Mouse (Mus musculus) hindbrain, embryonic 10.5 days (tissue): ENCODE results near the gene Pianp. TPM values are rescaled to one million over a fixed set of nuclear protein-coding genes. Genes with fewer than 3 reads are reported as not detected.

Source experiments
- DNase-seq: peaks from one replicate; pipeline ENCODE4 v3.0.0-alpha.2; 2017; ENCODE audit warnings: low spot score
- H3K27ac ChIP-seq: fragments of 300-500 bp; sonication (generic); 2 replicates; pipeline ENCODE4 v1.5.1; 2016; ENCODE audit warnings: mild to moderate bottlenecking, moderate library complexity
- H3K27me3 ChIP-seq: fragments of 300-500 bp; sonication (generic); 2 replicates; pipeline ENCODE4 v1.6.1; 2016; ENCODE audit warnings: mild to moderate bottlenecking; ENCODE audit not compliant: poor library complexity, insufficient read depth, severe bottlenecking
- H3K36me3 ChIP-seq: fragments of 300-500 bp; sonication (generic); 2 replicates; pipeline ENCODE4 v1.6.1; 2016; ENCODE audit warnings: mild to moderate bottlenecking, moderate library complexity
- H3K4me1 ChIP-seq: fragments of 300-500 bp; sonication (generic); replicated peaks from 2 replicates; pipeline ENCODE4 v1.6.1; 2016; ENCODE audit warnings: mild to moderate bottlenecking
- H3K4me3 ChIP-seq: fragments of 300-500 bp; sonication (generic); 2 replicates; pipeline ENCODE4 v1.5.1; 2016; ENCODE audit warnings: mild to moderate bottlenecking, moderate library complexity
- H3K9me3 ChIP-seq: fragments of 300-500 bp; sonication (generic); 2 replicates; pipeline ENCODE4 v1.6.1; 2016; ENCODE audit warnings: mild to moderate bottlenecking, moderate library complexity
- WGBS: fragments of 180-500 bp; shearing (Covaris S2); methylation state at CpG from one replicate; pipeline ENCODE4 v1.1.7; 2016; 5-methylcytosine and 5-hydroxymethylcytosine counted together
- polyA plus RNA-seq: library from polyadenylated mRNA; unstranded; fragments of >200 nt; fragmentation: Nextera tagmentation; extraction: Ambion mirVana; gene quantifications from 2 replicates; pipeline ENCODE4 v1.2.1, GENCODE M21; 2016

The Pianp gene
- polyA plus RNA-seq, 1 experiment from 2014 or later: 2.4 TPM

DNA sequence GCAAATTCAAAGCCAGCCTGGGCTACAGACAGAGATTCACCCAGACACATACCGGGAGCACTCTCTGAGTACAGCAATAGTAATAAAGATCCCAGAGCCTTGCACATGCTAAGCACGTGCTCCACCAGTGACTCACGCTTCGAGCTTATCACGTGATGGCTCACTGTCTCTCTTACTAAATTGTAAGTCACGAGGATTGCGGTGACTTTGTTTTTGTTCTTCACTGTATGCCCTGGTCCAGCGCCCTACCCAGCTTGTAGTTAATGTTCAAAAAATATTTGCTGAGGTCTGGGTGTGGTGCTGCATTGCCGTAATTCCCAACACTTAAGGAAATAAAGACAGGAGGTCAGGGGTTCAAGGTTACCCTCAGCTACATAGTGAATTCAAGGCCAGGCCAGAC lies 3.1 kb upstream of the Pianp start:
- 85% methylated on average over 9 of the region's 9 CpGs for WGBS
- Histone ChIP-seq H3K36me3 (no peaks in the 10 kb centered on the region), H3K4me1 (peaks cover 31% of the 10 kb centered on the region), H3K27ac (no peak overlapping the region), H3K4me3 (no peak overlapping the region), H3K9me3 (peaks cover 15% of the 10 kb centered on the region), H3K27me3 (peaks cover 68% of the 10 kb centered on the region)
- no peak for DNase-seq

DNA sequence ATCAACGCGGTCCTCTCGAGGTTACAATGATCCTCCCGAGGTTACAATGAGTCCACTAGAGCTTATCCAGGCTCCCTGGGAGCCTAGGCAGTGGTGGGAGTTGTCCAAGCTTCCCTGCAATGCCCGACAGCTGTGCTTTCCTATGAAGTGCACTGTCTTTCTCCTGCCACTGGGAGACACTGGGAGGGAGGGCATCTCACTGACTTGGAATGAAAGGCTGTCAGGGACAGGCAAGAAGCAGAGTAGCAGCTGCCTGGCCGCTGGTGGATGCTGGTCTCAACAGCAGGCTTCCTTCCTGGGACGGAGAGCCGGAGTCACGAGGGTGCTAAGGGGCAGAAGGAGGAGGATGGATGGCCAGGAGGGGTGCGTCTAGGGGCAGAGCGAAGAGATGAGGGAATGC lies 2.6 kb upstream of the Pianp start:
- Histone ChIP-seq H3K27me3 (peaks cover 74% of the 10 kb centered on the region), H3K9me3 (peaks cover 15% of the 10 kb centered on the region), H3K36me3 (no peaks in the 10 kb centered on the region), H3K4me1 (peaks cover 31% of the 10 kb centered on the region), H3K27ac (0 out of 2 replicates have a peak overlapping the region, but pooled peaks have one; percentile 41), H3K4me3 (peak overlapping the region; percentile 23; the same call in 1 of the 2 replicates)
- peak; percentile 56 for DNase-seq
- whole genome bisulfite sequencing: 14% methylated on average over 11 of the region's 11 CpGs

DNA sequence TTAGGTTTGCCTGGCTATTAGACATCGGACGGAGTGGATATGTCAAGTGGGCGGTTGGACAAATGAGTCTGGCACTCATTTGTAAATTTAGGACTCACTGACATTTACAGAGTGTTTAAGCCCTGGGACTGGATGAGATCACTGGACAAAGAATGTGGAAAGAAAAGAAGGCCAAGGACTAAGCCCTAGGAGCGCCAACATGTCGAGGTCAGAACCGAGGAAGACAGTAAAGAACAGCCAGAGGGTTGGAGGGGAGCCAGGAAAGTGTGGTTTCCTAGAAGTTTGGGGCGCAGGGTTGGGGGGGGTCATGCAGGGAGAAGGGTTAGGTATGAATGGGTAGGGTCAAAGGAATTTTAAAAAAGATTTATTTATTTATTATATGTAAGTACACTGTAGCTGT lies 1.2 kb upstream of the Pianp start:
- no peak overlapping the region for H3K27ac ChIP-seq
- no peaks in the 10 kb centered on the region for H3K36me3 ChIP-seq
- H3K4me3 ChIP-seq: no peak overlapping the region
- peaks cover 7% of the 10 kb centered on the region for H3K9me3 ChIP-seq
- WGBS: 85% methylated on average over 7 of the region's 7 CpGs
- H3K4me1 ChIP-seq: peaks cover 31% of the 10 kb centered on the region
- DNase-seq: no peak
- peaks cover 87% of the 10 kb centered on the region for H3K27me3 ChIP-seq

DNA sequence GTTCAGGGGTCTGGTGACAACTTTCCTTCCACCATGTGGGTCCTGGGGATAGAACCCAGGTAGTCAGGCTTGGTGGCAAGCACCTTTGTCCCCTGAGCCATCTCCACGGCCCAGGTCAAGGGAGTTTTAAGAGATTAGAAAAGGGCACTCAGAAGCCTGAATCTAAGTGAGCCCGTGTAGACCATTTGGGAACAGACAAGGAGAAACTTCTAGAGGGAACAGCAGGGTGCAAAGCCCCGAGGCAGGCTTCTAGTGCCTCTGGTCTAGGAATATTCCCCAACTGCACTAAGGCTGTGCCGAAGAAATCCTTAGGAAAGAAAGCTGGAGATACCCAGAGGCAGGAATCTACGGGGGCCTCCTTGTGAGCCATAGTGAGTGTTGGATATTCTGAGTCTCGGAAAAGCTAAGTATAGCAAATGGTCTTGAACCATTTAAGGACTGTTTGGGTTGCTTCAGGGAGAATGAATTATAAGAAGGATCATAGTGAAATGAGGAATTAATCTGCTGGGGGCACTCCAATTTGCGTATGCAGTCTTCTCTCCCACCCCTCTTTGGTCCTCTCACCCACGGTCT lies 577 bp upstream of the Pianp start:
- peaks cover 94% of the 10 kb centered on the region for H3K27me3 ChIP-seq
- no peaks in the 10 kb centered on the region for H3K36me3 ChIP-seq
- peak overlapping the region; percentile 85; the same call in 1 of the 2 replicates for H3K27ac ChIP-seq
- no peak for DNase-seq
- 0 out of 2 replicates have a peak, but pooled peaks cover under 1% of the 10 kb centered on the region for H3K9me3 ChIP-seq
- 48% methylated on average over 8 of the region's 8 CpGs for whole genome bisulfite sequencing
- H3K4me3 ChIP-seq: peak overlapping the region; percentile 70
- peaks cover 31% of the 10 kb centered on the region for H3K4me1 ChIP-seq

DNA sequence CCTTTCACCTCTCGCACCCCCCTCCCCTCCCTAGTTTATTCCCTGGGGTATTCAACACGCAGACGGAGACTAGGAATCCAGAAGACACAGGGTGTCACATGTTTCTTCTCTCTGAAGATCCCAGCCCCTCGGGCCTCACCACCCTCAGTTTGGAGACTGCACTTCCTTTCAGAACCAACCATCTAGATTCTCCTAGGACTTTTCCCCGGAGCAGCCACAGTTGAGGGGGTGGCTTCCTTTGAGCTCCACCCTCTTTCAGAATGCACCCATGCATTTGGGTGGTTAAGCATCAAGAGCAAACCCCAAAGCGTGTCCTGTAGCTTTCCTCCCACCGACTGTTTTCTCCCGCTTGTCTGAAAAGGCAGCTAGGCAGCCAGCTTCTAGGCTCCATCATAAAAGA lies 1.6 kb downstream of the Pianp start:
- peaks cover 100% of the 10 kb centered on the region for H3K27me3 ChIP-seq
- H3K9me3 ChIP-seq: no peaks in the 10 kb centered on the region
- DNase-seq: no peak
- no peak overlapping the region for H3K27ac ChIP-seq
- peaks cover 31% of the 10 kb centered on the region for H3K4me1 ChIP-seq
- H3K4me3 ChIP-seq: peak overlapping the region; percentile 70; the same call in 1 of the 2 replicates
- H3K36me3 ChIP-seq: no peaks in the 10 kb centered on the region
- WGBS: 8% methylated on average over 8 of the region's 8 CpGs

DNA sequence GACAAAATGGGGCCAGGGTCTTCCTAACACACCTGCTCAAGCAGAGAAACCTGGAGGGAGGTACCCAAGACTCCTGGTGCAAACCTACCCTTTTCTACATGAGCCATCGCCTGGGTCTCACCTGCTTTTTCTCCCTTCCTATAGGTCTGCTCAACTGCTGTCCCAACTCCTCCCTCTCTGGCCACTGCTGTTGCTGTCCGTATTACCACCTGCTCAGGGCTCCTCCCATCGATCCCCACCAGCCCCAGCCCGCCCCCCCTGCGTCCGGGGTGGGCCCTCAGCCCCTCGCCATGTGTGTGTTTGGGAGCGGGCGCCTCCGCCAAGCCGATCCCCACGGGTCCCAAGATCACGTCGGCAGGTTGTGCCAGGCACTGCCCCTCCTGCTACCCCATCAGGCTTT lies 2.6 kb downstream of the Pianp start:
- WGBS: 33% methylated on average over 14 of the region's 14 CpGs
- no peaks in the 10 kb centered on the region for H3K9me3 ChIP-seq
- H3K27me3 ChIP-seq: peaks cover 99% of the 10 kb centered on the region

DNA sequence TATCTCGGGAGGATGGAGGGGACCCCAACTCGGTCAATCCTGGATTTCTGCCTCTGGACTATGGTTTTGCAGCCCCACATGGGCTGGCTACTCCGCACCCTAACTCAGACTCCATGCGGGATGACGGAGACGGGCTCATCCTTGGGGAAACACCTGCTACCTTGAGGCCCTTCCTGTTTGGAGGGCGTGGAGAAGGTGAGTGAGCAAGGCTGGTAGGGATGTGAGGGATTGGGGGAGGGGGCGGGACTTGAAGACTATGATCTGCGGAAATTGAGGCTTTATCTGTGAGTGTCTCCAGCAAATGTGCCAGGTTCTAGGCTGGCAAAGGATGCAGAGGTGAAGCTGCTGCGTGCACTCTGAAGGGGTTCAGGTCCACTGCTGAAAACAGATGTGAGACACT lies 3.1 kb downstream of the Pianp start:
- no peak overlapping the region for H3K4me3 ChIP-seq
- no peak for DNase-seq
- H3K27ac ChIP-seq: no peak overlapping the region
- 33% methylated on average over 10 of the region's 10 CpGs for WGBS
- peaks cover 33% of the 10 kb centered on the region for H3K4me1 ChIP-seq
- H3K27me3 ChIP-seq: peaks cover 99% of the 10 kb centered on the region
- H3K36me3 ChIP-seq: no peaks in the 10 kb centered on the region
- no peaks in the 10 kb centered on the region for H3K9me3 ChIP-seq

More for the DNA sequence above, 2.6 kb downstream of the Pianp start:
- peaks cover 33% of the 10 kb centered on the region for H3K4me1 ChIP-seq
- no peak overlapping the region for H3K27ac ChIP-seq
- no peak overlapping the region for H3K4me3 ChIP-seq
- no peak for DNase-seq
- no peaks in the 10 kb centered on the region for H3K36me3 ChIP-seq

DNA sequence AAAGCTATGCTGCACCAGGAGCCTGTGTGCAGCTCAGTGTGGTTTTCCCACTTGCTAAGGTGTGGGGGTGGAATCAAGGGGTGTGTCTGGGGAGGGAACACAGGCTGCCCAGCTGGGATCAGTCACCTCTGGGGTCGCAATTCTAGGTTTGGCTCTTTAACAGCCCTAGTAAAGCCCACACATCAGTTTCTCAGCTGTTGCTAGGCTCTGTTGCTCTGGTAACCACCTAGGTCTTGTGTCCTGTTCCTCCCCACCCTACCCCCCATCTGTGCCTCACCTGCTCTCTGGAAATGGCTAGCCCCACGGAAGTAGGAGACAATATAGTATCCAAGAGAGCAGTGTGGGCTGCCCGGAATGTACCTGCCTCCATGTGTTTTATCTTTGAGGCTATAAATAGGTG lies 7.2 kb downstream of the Pianp start:
- no peak overlapping the region for H3K27ac ChIP-seq
- no peaks in the 10 kb centered on the region for H3K36me3 ChIP-seq
- 66% methylated on average over 3 of the region's 3 CpGs for WGBS
- no peaks in the 10 kb centered on the region for H3K9me3 ChIP-seq
- H3K27me3 ChIP-seq: peaks cover 58% of the 10 kb centered on the region
- H3K4me3 ChIP-seq: no peak overlapping the region
- H3K4me1 ChIP-seq: peaks cover 24% of the 10 kb centered on the region
- DNase-seq: no peak

DNA sequence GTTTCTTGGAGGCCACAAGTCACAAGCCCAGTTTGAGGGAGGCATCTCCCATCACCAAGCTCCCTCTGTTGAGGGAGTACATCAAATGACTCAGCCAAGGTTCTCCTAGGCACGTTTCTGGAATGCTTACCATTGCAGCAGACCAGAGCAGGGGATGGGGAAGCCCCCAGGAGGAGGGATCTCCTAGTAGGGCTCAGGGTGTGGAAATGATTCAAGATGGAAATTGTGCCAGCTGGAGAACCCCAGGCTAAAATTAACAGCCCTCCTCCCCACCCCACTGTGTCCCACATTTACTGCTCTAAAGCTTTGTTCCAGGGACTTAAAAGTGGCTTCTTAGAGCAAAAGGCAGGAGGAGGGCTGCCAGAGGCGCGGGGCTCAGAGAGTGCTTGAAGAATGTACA lies 8.6 kb downstream of the Pianp start:
- Histone ChIP-seq H3K36me3 (no peaks in the 10 kb centered on the region), H3K4me1 (peaks cover 32% of the 10 kb centered on the region), H3K9me3 (no peaks in the 10 kb centered on the region), H3K27me3 (peaks cover 44% of the 10 kb centered on the region), H3K27ac (no peak overlapping the region), H3K4me3 (no peak overlapping the region)
- WGBS: 47% methylated on average over 3 of the region's 3 CpGs
- no peak for DNase-seq

DNA sequence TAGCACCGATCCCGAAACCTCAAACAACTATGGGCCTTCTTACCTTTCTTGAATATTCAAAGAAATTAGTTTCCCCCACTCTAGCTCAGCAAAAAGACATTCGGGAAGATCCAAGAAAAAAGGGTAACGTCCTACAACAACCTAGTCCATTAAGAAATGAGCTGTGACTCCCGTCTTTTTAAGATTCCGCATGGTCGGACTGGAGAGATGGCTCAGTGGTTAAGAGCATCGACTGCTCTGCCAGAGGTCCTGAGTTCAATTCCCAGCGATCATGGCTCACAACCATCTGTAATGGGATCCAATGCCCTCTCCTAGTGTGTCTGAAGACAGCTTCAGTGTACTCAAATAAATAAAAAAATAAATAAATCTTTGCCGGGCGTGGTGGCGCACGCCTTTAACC lies 11.6 kb downstream of the Pianp start:
- peaks cover 14% of the 10 kb centered on the region; the same call in 1 of the 2 replicates for H3K27me3 ChIP-seq
- H3K36me3 ChIP-seq: peaks cover 26% of the 10 kb centered on the region
- WGBS: 44% methylated on average over 13 of the region's 13 CpGs
- H3K4me1 ChIP-seq: peaks cover 43% of the 10 kb centered on the region
- H3K4me3 ChIP-seq: peak overlapping the region; percentile 92
- H3K27ac ChIP-seq: peak overlapping the region; percentile 99
- no peak for DNase-seq
- no peaks in the 10 kb centered on the region for H3K9me3 ChIP-seq

DNA sequence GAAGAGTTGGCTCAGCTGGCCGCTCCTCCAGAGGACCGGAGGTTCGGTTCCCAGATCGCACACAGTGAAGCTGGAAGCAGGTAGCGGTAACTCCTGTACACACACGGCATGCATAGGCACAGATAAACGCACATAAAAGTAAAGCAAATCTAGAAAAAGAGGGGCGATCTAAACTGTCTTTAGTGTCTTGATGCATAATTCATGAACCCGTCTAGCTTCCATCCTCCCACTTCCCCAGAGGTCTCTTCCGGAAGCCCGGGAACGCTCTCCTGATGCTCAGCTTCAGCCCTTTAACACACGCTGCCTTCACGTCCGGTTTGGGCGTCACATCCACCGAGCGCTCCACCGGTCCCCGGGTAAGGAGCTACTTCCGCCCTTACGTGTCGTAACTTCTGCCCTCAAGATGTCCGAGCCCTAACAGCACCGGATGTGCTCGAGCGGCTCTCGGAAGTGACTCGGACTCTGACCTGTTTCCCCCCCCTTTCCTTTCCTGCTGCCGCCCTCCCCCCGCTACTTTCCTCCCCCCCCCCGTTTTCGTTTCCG lies 12.2 kb downstream of the Pianp start:
- under 1% methylated on average over 34 of the region's 34 CpGs for WGBS
- peaks cover 32% of the 10 kb centered on the region for H3K36me3 ChIP-seq
- peak overlapping the region; percentile 92 for H3K4me3 ChIP-seq
- H3K9me3 ChIP-seq: no peaks in the 10 kb centered on the region
- H3K27ac ChIP-seq: peak overlapping the region; percentile 99
- peaks cover 10% of the 10 kb centered on the region; the same call in 1 of the 2 replicates for H3K27me3 ChIP-seq
- DNase-seq: peak; percentile 98
- peaks cover 40% of the 10 kb centered on the region for H3K4me1 ChIP-seq

DNA sequence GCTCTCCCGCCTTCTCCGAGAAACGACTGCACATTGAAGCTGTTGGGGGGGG lies 12.5 kb downstream of the Pianp start, which contains the start of gene Zfp384:
Gene Zfp384, plus strand, starts transcription at position 17 of the 52 bp plus-strand sequence.
- Histone ChIP-seq H3K36me3 (peaks cover 35% of the 10 kb centered on the region), H3K4me3 (peak within 1 kb of the TSS; percentile 92), H3K27me3 (peaks cover 7% of the 10 kb centered on the region; the same call in 1 of the 2 replicates), H3K9me3 (no peaks in the 10 kb centered on the region), H3K27ac (peak within 1 kb of the TSS; percentile 99), H3K4me1 (peaks cover 37% of the 10 kb centered on the region)
- 0% methylated on average over 3 of the region's 3 CpGs for WGBS
- DNase-seq: no peak

DNA sequence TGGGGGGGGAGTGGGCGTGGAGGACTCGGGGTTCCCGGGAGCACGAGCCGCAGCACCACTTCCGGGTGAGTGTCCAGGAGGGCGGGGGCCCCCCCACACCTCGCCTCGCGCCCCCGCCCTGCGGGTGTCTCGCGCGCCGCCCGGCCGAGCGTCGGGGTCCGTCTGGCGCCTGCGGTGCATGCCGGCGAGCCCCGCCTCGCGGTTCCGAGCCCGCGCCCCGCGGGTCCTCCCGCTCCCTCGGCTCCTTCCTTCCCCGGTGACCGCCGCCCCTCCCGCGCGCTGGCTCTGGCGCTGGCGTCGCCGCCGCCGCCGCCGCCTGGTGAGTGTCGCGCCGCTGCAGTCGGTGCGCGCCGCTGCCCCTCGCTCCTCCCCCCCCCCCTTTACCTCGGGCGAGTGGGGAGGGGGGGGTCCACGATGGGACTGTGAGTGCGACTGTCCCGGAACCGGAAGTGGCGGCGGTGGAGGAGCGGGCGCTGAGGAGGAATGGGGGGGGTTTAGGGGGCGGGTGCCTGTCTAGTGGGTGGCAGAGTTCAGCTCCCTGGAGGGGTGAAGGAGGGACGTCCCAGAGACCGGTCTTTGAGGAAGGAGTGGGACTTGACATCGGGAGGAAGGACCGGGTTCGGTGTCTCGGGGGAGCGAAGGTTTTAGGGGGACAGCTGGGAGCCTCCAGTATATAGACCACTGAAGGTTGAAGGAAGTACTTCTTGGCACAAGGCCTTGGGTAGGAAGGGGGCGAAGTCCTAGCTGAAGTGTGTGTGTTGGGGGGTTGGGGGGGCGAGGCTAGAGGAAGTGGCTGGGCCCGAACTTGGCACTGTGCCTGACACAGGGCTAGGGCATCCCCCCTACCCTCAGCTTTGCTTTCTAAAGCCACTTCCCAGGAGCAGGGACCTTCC lies 12.9 kb downstream of the Pianp start:
- H3K9me3 ChIP-seq: no peaks in the 10 kb centered on the region
- DNase-seq: peak; percentile 85
- peaks cover 40% of the 10 kb centered on the region for H3K36me3 ChIP-seq
- H3K27me3 ChIP-seq: peaks cover 2% of the 10 kb centered on the region; the same call in 1 of the 2 replicates
- H3K4me1 ChIP-seq: peaks cover 33% of the 10 kb centered on the region
- WGBS: under 1% methylated on average over 74 of the region's 78 CpGs
- peak overlapping the region; percentile 99 for H3K27ac ChIP-seq
- H3K4me3 ChIP-seq: peak overlapping the region; percentile 92
